Mouse (Mus musculus) C2C12 (cell line): Measurements from ENCODE around the gene Olfr1308.

Experiments used
- CEBPB ChIP-seq: IDR thresholded peaks from one replicate; pipeline ENCODE4 v1.6.1; 2011; ENCODE audit warnings: low read depth, mild to moderate bottlenecking, control low read depth, moderate library complexity
- CTCF ChIP-seq: IDR thresholded peaks from one replicate; pipeline ENCODE4 v1.5.1; 2011; ENCODE audit not compliant: control insufficient read depth, insufficient read depth, insufficient read length
- FOSL1 ChIP-seq: IDR thresholded peaks from one replicate; pipeline ENCODE4 v1.8.0; 2011; ENCODE audit warnings: mild to moderate bottlenecking, low read length; ENCODE audit not compliant: poor library complexity, insufficient read depth, severe bottlenecking
- MAX ChIP-seq: IDR thresholded peaks from one replicate; pipeline ENCODE4 v1.6.1; 2011; ENCODE audit warnings: mild to moderate bottlenecking, control low read depth
- MYOD1 ChIP-seq: IDR thresholded peaks from one replicate; pipeline ENCODE4 v1.6.1; 2011; ENCODE audit warnings: low read depth; ENCODE audit not compliant: control insufficient read depth, insufficient read length
- MYOG ChIP-seq: IDR thresholded peaks from one replicate; pipeline ENCODE4 v1.6.1; 2011; ENCODE audit not compliant: control insufficient read depth, insufficient read length; ENCODE audit errors: extremely low read depth

DNA sequence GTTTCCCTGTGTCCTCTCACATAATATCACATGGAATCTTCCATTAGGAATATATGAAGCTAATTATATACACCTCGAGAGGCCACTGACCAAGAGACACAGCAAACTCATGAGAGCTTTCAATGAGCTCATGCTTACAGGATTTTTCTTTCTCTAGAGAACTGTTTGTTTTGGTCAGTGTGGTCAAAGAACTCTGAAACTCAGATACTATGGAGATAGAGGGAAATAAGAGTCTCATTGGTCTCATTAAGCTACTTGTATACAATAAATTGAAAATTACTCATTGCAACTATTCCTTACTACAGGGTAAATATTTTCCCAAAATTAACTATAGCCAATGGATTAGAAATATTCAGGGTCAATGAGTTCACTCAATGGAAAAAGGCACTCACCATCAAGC is 15.4 kb downstream of the Olfr1308 start, which contains the start of gene Olfr1307:
- TF ChIP-seq MAX (no peak), FOSL1 (no peak), CTCF (no peak), MYOD1 (no peak), MYOG (no peak), CEBPB (no peak)
